Mouse (Mus musculus) liver, embryonic 14.5 days (tissue): ENCODE data around the gene Pigv.

Source experiments
- CTCF ChIP-seq: IDR thresholded peaks from 2 replicates; pipeline ENCODE4 v1.5.1; 2016; ENCODE audit warnings: antibody characterized with exemption, low read depth, control low read depth
- EP300 ChIP-seq: IDR thresholded peaks from 2 replicates; pipeline ENCODE4 v1.6.1; 2016; ENCODE audit warnings: antibody characterized with exemption, low read depth

- no peak for TF ChIP-seq CTCF
- no peak for TF ChIP-seq EP300
Observed at GRCm38 (mm10) chr4:133719791-133720190, 47.3 kb upstream of the Pigv start.
